Mouse (Mus musculus) megakaryocyte, adult 5-6 weeks (primary cell): Measurements from ENCODE around the gene Dnajb3. TPM values are rescaled to one million over a fixed set of nuclear protein-coding genes. Genes with fewer than 3 reads are reported as not detected.

Experiments used
- total RNA-seq, 2 experiments: library from RNA; stranded (forward) in 1 of 2; stranded (reverse) in 1 of 2; fragments of 153-499, 151-499 nt in 1 of 2; fragments of 221-1000, 200-1000 nt in 1 of 2; gene quantifications; 2 replicates each; pipeline versions ENCODE4 v1.2.3 to v1.2.4; 2015 to 2017

The Dnajb3 gene
- total RNA-seq, 2 experiments from 2014 or later, result not detected

Other genes with a start within 250 kb of the Dnajb3 start
- gene Usp40, start 197.2 kb downstream of the Dnajb3 start, total RNA-seq (2015), result 7.0 and 8.8 TPM in 2 replicates
- 12.8 and 18.9 TPM in 2 replicates for gene Usp40, start 197.2 kb downstream of the Dnajb3 start, total RNA-seq (2017)
- gene Ugt1a10, start 150.4 kb downstream of the Dnajb3 start, total RNA-seq (2015), result not detected in 2 replicates
- gene Ugt1a10, start 150.4 kb downstream of the Dnajb3 start, total RNA-seq (2017), result not detected in 2 replicates
- gene Ugt1a9, start 135.0 kb downstream of the Dnajb3 start, total RNA-seq (2015), result not detected in 2 replicates
- gene Ugt1a9, start 135.0 kb downstream of the Dnajb3 start, total RNA-seq (2017), result not detected in 2 replicates
- not detected in 2 replicates for gene Ugt1a8, start 118.0 kb downstream of the Dnajb3 start, total RNA-seq (2015)
- not detected in 2 replicates for gene Ugt1a8, start 118.0 kb downstream of the Dnajb3 start, total RNA-seq (2017)
- gene Ugt1a7c, start 110.7 kb downstream of the Dnajb3 start, total RNA-seq (2015), result 120 and 121 TPM in 2 replicates
- 178 and 196 TPM in 2 replicates for gene Ugt1a7c, start 110.7 kb downstream of the Dnajb3 start, total RNA-seq (2017)
- gene Ugt1a6b, start 102.5 kb downstream of the Dnajb3 start, total RNA-seq (2015), result 3.7 and 6.3 TPM in 2 replicates
- 4.6 and 6.1 TPM in 2 replicates for gene Ugt1a6b, start 102.5 kb downstream of the Dnajb3 start, total RNA-seq (2017)
- gene Ugt1a6a, start 71.0 kb downstream of the Dnajb3 start, total RNA-seq (2015), result 7.2 and 7.6 TPM in 2 replicates
- 4.6 and 6.5 TPM in 2 replicates for gene Ugt1a6a, start 71.0 kb downstream of the Dnajb3 start, total RNA-seq (2017)
- gene Ugt1a5, start 39.8 kb downstream of the Dnajb3 start, total RNA-seq (2015), result 4.3 and 6.1 TPM in 2 replicates
- gene Ugt1a5, start 39.8 kb downstream of the Dnajb3 start, total RNA-seq (2017), result 0.28 and 0.84 TPM in 2 replicates
- gene Ugt1a2, start 5.2 kb downstream of the Dnajb3 start, total RNA-seq (2015), result 2.5 and 4.1 TPM in 2 replicates
- 0.12 and 1.2 TPM in 2 replicates for gene Ugt1a2, start 5.2 kb downstream of the Dnajb3 start, total RNA-seq (2017)
- gene Ugt1a1, start 6.2 kb upstream of the Dnajb3 start, total RNA-seq (2015), result 0.29 and 1.1 TPM in 2 replicates
- 0.37 TPM in 1 of 2 replicates, not detected in the other for gene Ugt1a1, start 6.2 kb upstream of the Dnajb3 start, total RNA-seq (2017)
- 0.47 and 1.2 TPM in 2 replicates for gene Mroh2a, start 21.2 kb upstream of the Dnajb3 start, total RNA-seq (2015)
- gene Mroh2a, start 21.2 kb upstream of the Dnajb3 start, total RNA-seq (2017), result 0.28 and 0.37 TPM in 2 replicates
- 99.8 and 112 TPM in 2 replicates for gene Hjurp, start 71.9 kb upstream of the Dnajb3 start, total RNA-seq (2015)
- gene Hjurp, start 71.9 kb upstream of the Dnajb3 start, total RNA-seq (2017), result 174 and 189 TPM in 2 replicates
- not detected in 2 replicates for gene Trpm8, start 71.9 kb upstream of the Dnajb3 start, total RNA-seq (2015)
- gene Trpm8, start 71.9 kb upstream of the Dnajb3 start, total RNA-seq (2017), result not detected in 2 replicates
- not detected in 2 replicates for gene Spp2, start 201.2 kb upstream of the Dnajb3 start, total RNA-seq (2015)
- gene Spp2, start 201.2 kb upstream of the Dnajb3 start, total RNA-seq (2017), result not detected in 2 replicates